Mouse (Mus musculus) ES-Bruce4 (cell line): Measurements from ENCODE around the gene Zswim7. TPM values are rescaled to one million over a fixed set of nuclear protein-coding genes. Genes with fewer than 3 reads are reported as not detected.

Source experiments
- H3K27ac ChIP-seq: 2 replicates; pipeline ENCODE4 v1.5.1; 2012; ENCODE audit warnings: low read length, inconsistent platforms; ENCODE audit not compliant: insufficient read depth
- H3K27me3 ChIP-seq: 2 replicates; pipeline ENCODE4 v1.6.1; 2012; ENCODE audit warnings: mild to moderate bottlenecking, low read length, inconsistent platforms; ENCODE audit not compliant: control insufficient read depth, poor library complexity, insufficient read depth, severe bottlenecking
- H3K36me3 ChIP-seq: 2 replicates; pipeline ENCODE4 v1.6.1; 2012; ENCODE audit warnings: inconsistent platforms, mild to moderate bottlenecking, low read length, moderate library complexity; ENCODE audit not compliant: control insufficient read depth, poor library complexity, insufficient read depth, severe bottlenecking
- H3K4me1 ChIP-seq: one replicate; pipeline ENCODE4 v1.8.1; 2011; ENCODE audit warnings: low read length; ENCODE audit not compliant: control insufficient read depth, insufficient read depth
- H3K4me3 ChIP-seq: 2 replicates; pipeline ENCODE4 v1.5.1; 2011; ENCODE audit warnings: low read depth, mild to moderate bottlenecking, low read length
- H3K9ac ChIP-seq: 2 replicates; pipeline ENCODE4 v1.6.1; 2012; ENCODE audit warnings: low read depth, mild to moderate bottlenecking, inconsistent platforms; ENCODE audit not compliant: poor library complexity, severe bottlenecking
- H3K9me3 ChIP-seq: replicated peaks from 2 replicates; pipeline ENCODE4 v1.6.1; 2012; ENCODE audit warnings: mild to moderate bottlenecking, low read length, inconsistent platforms; ENCODE audit not compliant: control insufficient read depth, poor library complexity, insufficient read depth, severe bottlenecking
- CTCF ChIP-seq: IDR thresholded peaks from one replicate; pipeline ENCODE4 v1.8.1; 2011; ENCODE audit warnings: low read depth, low read length
- EP300 ChIP-seq: IDR thresholded peaks from 2 replicates; pipeline ENCODE4 v1.6.1; 2011; ENCODE audit warnings: low read depth, low read length; ENCODE audit not compliant: insufficient read depth
- POLR2A ChIP-seq: IDR thresholded peaks from one replicate; pipeline ENCODE4 v1.8.1; 2011; ENCODE audit warnings: low read length; ENCODE audit not compliant: insufficient read depth
- polyA plus RNA-seq: library from polyadenylated mRNA; stranded (reverse); fragments of >200 nt; gene quantifications from 2 replicates; pipeline ENCODE4 v1.2.4, GENCODE M21; 2011; ENCODE audit warnings: low read depth; ENCODE audit not compliant: missing spikeins, insufficient read depth, insufficient read length

Gene Zswim7
- polyA plus RNA-seq, 1 experiment, result 20.2 TPM

DNA sequence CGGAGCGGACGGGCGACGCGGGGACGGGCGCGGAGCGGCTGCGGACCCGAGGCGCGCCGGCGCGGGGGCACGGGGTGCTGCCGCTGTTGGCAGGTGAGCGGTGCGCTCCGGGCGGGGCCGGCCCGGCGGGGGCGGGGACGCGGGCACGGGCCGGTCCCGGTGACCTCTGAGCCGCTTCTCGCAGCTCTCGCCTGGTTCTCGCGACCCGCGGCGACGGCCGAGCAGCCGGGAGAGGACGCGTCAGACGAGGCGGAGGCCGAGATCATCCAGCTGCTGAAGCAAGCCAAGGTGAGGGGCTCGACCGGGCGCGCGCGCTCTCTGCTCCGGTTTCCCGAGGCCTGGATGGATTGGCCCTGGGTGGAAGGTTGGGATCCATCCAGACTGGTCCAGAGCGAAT is 424 bp upstream of the Zswim7 start:
- H3K4me3 ChIP-seq, result peak overlapping the region; percentile 95
- H3K27ac ChIP-seq, result no peak overlapping the region
- peaks cover 16% of the 10 kb centered on the region for H3K36me3 ChIP-seq
- H3K9me3 ChIP-seq, result no peaks in the 10 kb centered on the region
- peak overlapping the region; percentile 81 for H3K9ac ChIP-seq
- TF ChIP-seq CTCF, result no peak
- TF ChIP-seq POLR2A, result no peak
- no peak for TF ChIP-seq EP300
- no peaks in the 10 kb centered on the region for H3K4me1 ChIP-seq
- H3K27me3 ChIP-seq, result no peaks in the 10 kb centered on the region

DNA sequence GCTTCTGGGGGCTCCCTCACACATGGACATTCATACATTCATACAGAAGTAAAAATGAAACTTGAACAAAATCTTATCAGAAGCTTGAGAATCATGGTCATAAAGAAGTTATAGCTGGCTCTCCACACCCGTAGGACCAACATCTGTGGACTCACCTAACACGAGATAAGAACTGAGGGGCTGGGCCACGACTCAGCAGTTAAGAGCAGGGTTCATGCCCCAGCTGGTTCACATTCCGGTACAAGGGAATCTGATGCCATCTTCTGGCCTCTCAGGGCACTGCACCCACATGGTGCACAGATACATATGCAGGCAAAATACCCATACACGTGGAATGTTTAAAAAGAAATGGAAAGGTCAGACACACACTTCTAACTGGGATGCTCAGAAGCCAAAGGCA is 3.1 kb downstream of the Zswim7 start:
- Histone ChIP-seq H3K9me3 (no peaks in the 10 kb centered on the region), H3K9ac (no peak overlapping the region), H3K27ac (no peak overlapping the region), H3K27me3 (no peaks in the 10 kb centered on the region), H3K4me1 (no peaks in the 10 kb centered on the region), H3K36me3 (no peaks in the 10 kb centered on the region), H3K4me3 (no peak overlapping the region)
- TF ChIP-seq POLR2A, result no peak
- peak; percentile 80 for TF ChIP-seq CTCF

GRCm38 (mm10) chr11:62277086-62277485 is 4.1 kb downstream of the Zswim7 start:
- no peak overlapping the region for H3K4me3 ChIP-seq
- no peaks in the 10 kb centered on the region for H3K9me3 ChIP-seq
- no peaks in the 10 kb centered on the region for H3K36me3 ChIP-seq
- TF ChIP-seq EP300, result no peak
- TF ChIP-seq POLR2A, result no peak
- TF ChIP-seq CTCF, result no peak
- no peak overlapping the region for H3K27ac ChIP-seq
- H3K9ac ChIP-seq, result no peak overlapping the region
- no peaks in the 10 kb centered on the region for H3K4me1 ChIP-seq
- no peaks in the 10 kb centered on the region for H3K27me3 ChIP-seq

GRCm38 (mm10) chr11:62270851-62271250 is 10.3 kb downstream of the Zswim7 start:
- TF ChIP-seq CTCF, result no peak
- TF ChIP-seq POLR2A, result no peak
- TF ChIP-seq EP300, result no peak
- Histone ChIP-seq H3K36me3 (no peaks in the 10 kb centered on the region), H3K27me3 (no peaks in the 10 kb centered on the region), H3K9me3 (no peaks in the 10 kb centered on the region), H3K9ac (no peak overlapping the region), H3K4me3 (no peak overlapping the region), H3K27ac (no peak overlapping the region), H3K4me1 (no peaks in the 10 kb centered on the region)

DNA sequence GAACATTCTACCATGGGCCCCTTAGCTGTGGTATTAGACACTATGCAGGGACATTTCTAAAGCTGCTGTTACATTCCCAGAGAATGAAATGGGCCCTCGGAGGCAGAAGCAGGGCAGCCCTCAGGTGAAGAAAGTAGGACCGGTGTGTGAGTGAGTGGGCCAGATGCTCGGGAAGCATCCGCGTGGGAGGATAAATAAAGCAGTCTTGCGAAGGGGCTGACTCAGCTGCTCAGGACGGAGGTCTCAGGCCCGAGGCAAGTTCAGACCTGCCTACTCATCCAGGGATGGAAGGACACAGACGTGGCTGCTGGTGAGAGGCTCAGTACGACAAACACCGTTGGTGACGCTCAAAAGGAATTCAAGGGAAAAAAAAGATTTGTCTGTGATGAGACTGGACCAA is 12.1 kb downstream of the Zswim7 start:
- Histone ChIP-seq H3K9me3 (no peaks in the 10 kb centered on the region), H3K9ac (no peak overlapping the region), H3K4me1 (no peaks in the 10 kb centered on the region), H3K27ac (no peak overlapping the region), H3K27me3 (no peaks in the 10 kb centered on the region), H3K36me3 (no peaks in the 10 kb centered on the region), H3K4me3 (no peak overlapping the region)
- TF ChIP-seq EP300 (no peak), POLR2A (no peak), CTCF (no peak)

- Histone ChIP-seq H3K27me3 (no peaks in the 10 kb centered on the region), H3K36me3 (no peaks in the 10 kb centered on the region), H3K27ac (no peak overlapping the region), H3K9ac (no peak overlapping the region), H3K4me3 (no peak overlapping the region), H3K4me1 (no peaks in the 10 kb centered on the region), H3K9me3 (no peaks in the 10 kb centered on the region)
- TF ChIP-seq CTCF, result no peak
These were observed 12.8 kb downstream of the Zswim7 start for GRCm38 (mm10) chr11:62268381-62268780.
